Mouse (Mus musculus): ENCODE measurements around the gene Gng12.
"Not testable (repeated sequence)": the region's sequence is repeated elsewhere in the genome, so short reads cannot be mapped to it uniquely, and the experiment has no call there.

Gng12 gene

GRCm38 (mm10) chr6:66995825-66996224 is 99.6 kb downstream of the Gng12 start:
- no peak for DNase-seq

- no peak for DNase-seq
Observed at GRCm38 (mm10) chr6:66996257-66996656, 100.1 kb downstream of the Gng12 start.

- DNase-seq = peak; percentile 62
Observed at GRCm38 (mm10) chr6:66998645-66999044, 102.4 kb downstream of the Gng12 start.

- DNase-seq = no peak
Observed at GRCm38 (mm10) chr6:66999800-67000199, 103.6 kb downstream of the Gng12 start.

- DNase-seq = no peak
Observed at GRCm38 (mm10) chr6:67009888-67010287, 113.7 kb downstream of the Gng12 start.

- DNase-seq = no peak
Observed at GRCm38 (mm10) chr6:67010370-67011216, 114.4 kb downstream of the Gng12 start.

GRCm38 (mm10) chr6:67011217-67011518 is 115.0 kb downstream of the Gng12 start:
- no peak for DNase-seq

- no peak for DNase-seq
Observed at GRCm38 (mm10) chr6:67013293-67013948, 117.2 kb downstream of the Gng12 start.

GRCm38 (mm10) chr6:67013949-67014678 is 117.9 kb downstream of the Gng12 start:
- no peak for DNase-seq

GRCm38 (mm10) chr6:67014679-67015075 is 118.5 kb downstream of the Gng12 start:
- DNase-seq = no peak

- peak; percentile 59 for DNase-seq
Observed at GRCm38 (mm10) chr6:67015739-67016519, 119.7 kb downstream of the Gng12 start.

GRCm38 (mm10) chr6:67016520-67017111 is 120.4 kb downstream of the Gng12 start:
- no peak for DNase-seq

- no peak for DNase-seq
Observed at GRCm38 (mm10) chr6:67018365-67018764, 122.2 kb downstream of the Gng12 start.

GRCm38 (mm10) chr6:67019001-67019400 is 122.8 kb downstream of the Gng12 start:
- not testable (repeated sequence) for DNase-seq

- DNase-seq = no peak
Observed at GRCm38 (mm10) chr6:67021308-67021707, 125.1 kb downstream of the Gng12 start.

- DNase-seq = no peak
Observed at GRCm38 (mm10) chr6:67023729-67024128, 127.5 kb downstream of the Gng12 start.

GRCm38 (mm10) chr6:67026661-67027060 is 130.5 kb downstream of the Gng12 start:
- no peak for DNase-seq

GRCm38 (mm10) chr6:67027438-67028142 is 131.4 kb downstream of the Gng12 start:
- DNase-seq = no peak

- DNase-seq = no peak
Observed at GRCm38 (mm10) chr6:67029312-67029950, 133.2 kb downstream of the Gng12 start.

GRCm38 (mm10) chr6:67029987-67030386 is 133.8 kb downstream of the Gng12 start:
- no peak for DNase-seq

GRCm38 (mm10) chr6:67030416-67030815 is 134.2 kb downstream of the Gng12 start:
- DNase-seq = no peak

Data from lung, postnatal 14 days (tissue).